Mouse (Mus musculus) neural tube, embryonic 10.5 days (tissue): ENCODE results near the gene Pax7.

ENCODE experiments used
- DNase-seq: peaks from one replicate; pipeline ENCODE4 v3.0.0-alpha.2; 2017; ENCODE audit warnings: low spot score; ENCODE audit errors: extremely low spot score

Pax7 gene

GRCm38 (mm10) chr4:139813371-139813960 lies 19.9 kb downstream of the Pax7 start:
- no peak for DNase-seq

- DNase-seq: no peak
Observed at GRCm38 (mm10) chr4:139811901-139812300, 21.4 kb downstream of the Pax7 start.

GRCm38 (mm10) chr4:139811475-139811874 lies 21.9 kb downstream of the Pax7 start:
- DNase-seq: no peak

GRCm38 (mm10) chr4:139810762-139811438 lies 22.4 kb downstream of the Pax7 start:
- DNase-seq: peak; percentile 82

- DNase-seq: no peak
Observed at GRCm38 (mm10) chr4:139809381-139809820, 23.9 kb downstream of the Pax7 start.

GRCm38 (mm10) chr4:139807820-139808219 lies 25.5 kb downstream of the Pax7 start:
- DNase-seq: peak; percentile 52

- DNase-seq: peak; percentile 60
Observed at GRCm38 (mm10) chr4:139807191-139807808, 26.0 kb downstream of the Pax7 start.

GRCm38 (mm10) chr4:139804896-139805295 lies 28.4 kb downstream of the Pax7 start:
- DNase-seq: no peak

- DNase-seq: peak; percentile 47
Observed at GRCm38 (mm10) chr4:139803981-139804380, 29.3 kb downstream of the Pax7 start.

- DNase-seq: no peak
Observed at GRCm38 (mm10) chr4:139799436-139800100, 33.8 kb downstream of the Pax7 start.

- DNase-seq: no peak
Observed at GRCm38 (mm10) chr4:139797344-139797743, 36.0 kb downstream of the Pax7 start.

GRCm38 (mm10) chr4:139796115-139796514 lies 37.2 kb downstream of the Pax7 start:
- no peak for DNase-seq

GRCm38 (mm10) chr4:139791168-139791567 lies 42.2 kb downstream of the Pax7 start:
- no peak for DNase-seq

GRCm38 (mm10) chr4:139789772-139790171 lies 43.6 kb downstream of the Pax7 start:
- DNase-seq: no peak

GRCm38 (mm10) chr4:139782926-139783467 lies 50.3 kb downstream of the Pax7 start:
- DNase-seq: no peak

- peak; percentile 37 for DNase-seq
Observed at GRCm38 (mm10) chr4:139771125-139771631, 62.1 kb downstream of the Pax7 start.

GRCm38 (mm10) chr4:139767823-139768222 lies 65.5 kb downstream of the Pax7 start:
- no peak for DNase-seq

- DNase-seq: peak; percentile 31
Observed at GRCm38 (mm10) chr4:139767115-139767718, 66.1 kb downstream of the Pax7 start.

- DNase-seq: no peak
Observed at GRCm38 (mm10) chr4:139761911-139762310, 71.4 kb downstream of the Pax7 start.

- DNase-seq: no peak
Observed at GRCm38 (mm10) chr4:139760736-139761135, 72.6 kb downstream of the Pax7 start.
